Mouse (Mus musculus) forebrain, postnatal 0 days (tissue): Measurements from ENCODE around the gene Vmn1r24. TPM values are rescaled to one million over a fixed set of nuclear protein-coding genes. Genes with fewer than 3 reads are reported as not detected.
"Not testable (repeated sequence)": the region's sequence is repeated elsewhere in the genome, so short reads cannot be mapped to it uniquely, and the experiment has no call there.

Experiments
- ATAC-seq: fragments of 200-750 bp; cut with Nextera tagmentation; 2 replicates; pipeline ENCODE4 v1.8.0; 2017; ENCODE audit warnings: mild to moderate bottlenecking, moderate library complexity
- DNase-seq: peaks from one replicate; pipeline ENCODE4 v3.0.0-alpha.2; 2015
- H3K27ac ChIP-seq: fragments of 300-500 bp; sonication (generic); 2 replicates; pipeline ENCODE4 v1.5.1; 2014; ENCODE audit warnings: low read depth, mild to moderate bottlenecking, antibody characterized with exemption, low read length, moderate library complexity, mixed read lengths
- H3K27me3 ChIP-seq: fragments of 300-500 bp; sonication (generic); 2 replicates; pipeline ENCODE4 v1.6.1; 2014; ENCODE audit warnings: mild to moderate bottlenecking, low read length, mixed read lengths; ENCODE audit not compliant: insufficient read depth
- H3K36me3 ChIP-seq: fragments of 300-500 bp; sonication (generic); 2 replicates; pipeline ENCODE4 v1.6.1; 2014; ENCODE audit warnings: mild to moderate bottlenecking, moderate library complexity; ENCODE audit not compliant: insufficient read depth
- H3K4me1 ChIP-seq: fragments of 300-500 bp; sonication (generic); 2 replicates; pipeline ENCODE4 v1.6.1; 2014; ENCODE audit warnings: antibody characterized with exemption; ENCODE audit not compliant: insufficient read depth
- H3K4me2 ChIP-seq: fragments of 300-500 bp; sonication (generic); 2 replicates; pipeline ENCODE4 v1.6.1; 2014; ENCODE audit warnings: low read depth, mild to moderate bottlenecking, moderate library complexity
- H3K4me3 ChIP-seq: fragments of 300-500 bp; sonication (generic); 2 replicates; pipeline ENCODE4 v1.5.1; 2014; ENCODE audit warnings: low read depth, low read length, mixed read lengths
- H3K9ac ChIP-seq: fragments of 300-500 bp; sonication (generic); 2 replicates; pipeline ENCODE4 v1.6.1; 2014; ENCODE audit warnings: mild to moderate bottlenecking
- H3K9me3 ChIP-seq: fragments of 300-500 bp; sonication (generic); 2 replicates; pipeline ENCODE4 v1.6.1; 2016; ENCODE audit warnings: low read length
- CTCF ChIP-seq: sonication (generic); IDR thresholded peaks from 2 replicates; pipeline ENCODE4 v1.5.1; 2016; ENCODE audit warnings: antibody characterized with exemption, control low read depth, low read depth
- WGBS: fragments of 180-500 bp; shearing (Covaris S2); extraction: QIAGEN DNeasy Blood & Tissue Kit; methylation state at CpG from one replicate; pipeline ENCODE4 v1.1.7; 2014; 5-methylcytosine and 5-hydroxymethylcytosine counted together
- polyA plus RNA-seq: library from polyadenylated mRNA; unstranded; fragments of >200 nt; fragmentation: Nextera tagmentation; extraction: Ambion mirVana; gene quantifications from 2 replicates; pipeline ENCODE4 v1.2.1, GENCODE M21; 2015
- total RNA-seq: library from RNA; depleted of rRNA; stranded (reverse); fragments of >200 nt; gene quantifications from 2 replicates; pipeline ENCODE4 v1.2.3, GENCODE M21; 2014; rRNA removed

Gene Vmn1r24
- total RNA-seq (not detected in 2 replicates), polyA plus RNA-seq (not detected in 2 replicates)

DNA sequence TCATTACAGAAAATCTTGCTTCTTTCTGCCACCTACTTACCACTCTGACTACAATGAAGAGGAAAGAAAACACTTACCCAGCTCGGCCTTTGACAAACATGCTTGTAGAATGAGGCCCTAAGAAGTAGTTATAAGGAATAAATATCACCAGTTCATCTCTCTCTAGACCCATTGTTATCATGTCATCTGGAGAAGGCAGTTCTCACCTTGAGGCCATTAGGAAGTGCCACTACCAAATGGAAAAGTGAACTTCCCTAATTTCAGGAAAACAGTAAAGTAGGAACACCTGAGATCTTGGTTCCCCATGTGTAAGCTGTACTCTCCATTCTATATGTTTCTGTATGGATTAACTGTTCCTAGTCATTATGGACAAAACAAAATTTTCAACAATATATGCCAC, at the start of gene Vmn1r24:
Vmn1r24 (minus strand) TSS at position 101 of the 400 bp plus-strand sequence.
- ATAC-seq, H3K27me3 ChIP-seq, H3K4me2 ChIP-seq, H3K9ac ChIP-seq, H3K4me3 ChIP-seq, H3K9me3 ChIP-seq, H3K4me1 ChIP-seq, DNase-seq, H3K36me3 ChIP-seq, H3K27ac ChIP-seq: not testable (repeated sequence)
- 76% methylated on average over 1 of the region's 1 CpGs for WGBS

DNA sequence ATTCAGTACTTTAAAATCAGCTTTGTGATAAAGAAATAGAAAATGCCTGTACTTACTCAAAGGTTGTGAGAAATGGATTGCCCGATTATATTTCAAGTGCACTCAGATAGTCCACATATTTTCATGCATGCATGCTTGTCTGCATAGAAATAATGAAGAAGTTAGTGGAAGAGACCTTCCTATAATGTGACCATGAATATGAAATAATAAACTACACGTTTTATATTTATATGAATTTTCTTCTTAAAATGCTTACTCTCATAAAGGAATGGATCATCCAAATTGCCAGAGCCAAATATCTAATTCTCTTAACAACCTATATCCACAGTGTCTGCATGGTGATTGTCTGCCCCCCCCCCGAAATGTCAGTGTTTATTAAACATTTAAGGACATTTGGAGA, 19.4 kb upstream of the Vmn1r24 start, which contains the start of gene Vmn1r25:
Vmn1r25 (minus strand) TSS at position 101 of the 400 bp plus-strand sequence.
- no peak within 1 kb of the TSS for H3K4me3 ChIP-seq
- no peaks in the 10 kb centered on the region for H3K27me3 ChIP-seq
- ATAC-seq, result no peak

DNA sequence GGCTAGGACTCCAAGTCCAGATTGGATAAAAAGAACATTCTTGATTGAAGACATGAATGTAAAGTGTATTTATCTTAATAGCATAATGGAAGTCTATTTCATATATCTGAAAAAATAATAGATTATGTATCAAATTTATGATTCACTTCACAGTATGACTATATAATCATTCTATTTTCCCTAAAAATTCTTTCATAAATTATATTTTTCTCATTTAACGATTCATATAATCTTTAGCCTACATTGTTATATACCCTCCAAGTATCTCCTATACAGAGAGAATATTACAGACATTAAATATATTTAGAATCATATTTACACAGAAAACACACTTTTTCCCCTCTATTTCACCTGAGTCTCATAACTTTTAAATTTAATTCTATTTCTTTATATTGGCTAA, 34.6 kb downstream of the Vmn1r24 start, which contains the start of gene Vmn1r23:
Vmn1r23 (minus strand) TSS at position 101 of the 400 bp plus-strand sequence.
- TF ChIP-seq CTCF, result no peak

More for the DNA sequence above, 19.4 kb upstream of the Vmn1r24 start, which contains the start of gene Vmn1r25:
- Histone ChIP-seq H3K4me2 (no peak within 1 kb of the TSS), H3K27ac (no peak within 1 kb of the TSS), H3K4me1 (no peaks in the 10 kb centered on the region), H3K36me3 (no peaks in the 10 kb centered on the region), H3K9ac (no peak within 1 kb of the TSS), H3K9me3 (no peaks in the 10 kb centered on the region)
- 71% methylated on average over 3 of the region's 3 CpGs for WGBS
- no peak for DNase-seq
- no peak for TF ChIP-seq CTCF

DNA sequence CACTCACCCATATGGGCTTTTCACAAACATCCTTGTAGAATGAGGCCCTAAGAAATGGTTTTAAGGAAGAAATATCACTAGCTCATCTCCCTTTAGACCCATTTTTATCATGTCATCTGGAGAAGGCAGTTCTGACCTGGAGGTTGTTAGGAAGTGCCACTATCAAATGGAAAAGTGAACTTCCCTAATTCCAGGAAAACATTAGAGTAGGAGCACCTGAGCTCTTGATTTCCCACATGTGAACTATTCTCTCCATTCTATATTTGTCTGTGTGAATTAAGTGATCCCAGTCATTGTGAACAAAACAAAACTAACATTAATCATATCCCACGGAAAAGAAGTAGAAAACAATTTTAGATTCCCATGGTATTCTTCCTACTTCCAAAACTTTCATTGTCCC, 53.4 kb downstream of the Vmn1r24 start, which contains the start of gene Vmn1r22:
Vmn1r22 (minus strand) TSS at position 101 of the 400 bp plus-strand sequence.
- no peak within 1 kb of the TSS for H3K4me3 ChIP-seq
- no peaks in the 10 kb centered on the region for H3K36me3 ChIP-seq
- no peak within 1 kb of the TSS for H3K27ac ChIP-seq
- no peak for TF ChIP-seq CTCF
- H3K4me2 ChIP-seq, result no peak within 1 kb of the TSS
- H3K27me3 ChIP-seq, result no peaks in the 10 kb centered on the region
- H3K9me3 ChIP-seq, result no peaks in the 10 kb centered on the region
- 88% methylated on average over 1 of the region's 1 CpGs for WGBS
- no peaks in the 10 kb centered on the region for H3K4me1 ChIP-seq
- DNase-seq (no peak), ATAC-seq (no peak)
- H3K9ac ChIP-seq, result no peak within 1 kb of the TSS

More for the DNA sequence above, 34.6 kb downstream of the Vmn1r24 start, which contains the start of gene Vmn1r23:
- WGBS, result 94% methylated on average over 1 of the region's 1 CpGs
- H3K4me3 ChIP-seq, result no peak within 1 kb of the TSS
- no peak within 1 kb of the TSS for H3K27ac ChIP-seq
- no peaks in the 10 kb centered on the region for H3K9me3 ChIP-seq
- H3K9ac ChIP-seq, result no peak within 1 kb of the TSS
- H3K27me3 ChIP-seq, result no peaks in the 10 kb centered on the region
- ATAC-seq, result no peak
- DNase-seq, result no peak
- no peaks in the 10 kb centered on the region for H3K36me3 ChIP-seq
- H3K4me1 ChIP-seq, result no peaks in the 10 kb centered on the region
- no peak within 1 kb of the TSS for H3K4me2 ChIP-seq

Other genes with a start within 250 kb of the Vmn1r24 start
- 270 and 331 TPM in 2 replicates for gene Vopp1, start 136.3 kb downstream of the Vmn1r24 start, total RNA-seq
- gene Vopp1, start 136.3 kb downstream of the Vmn1r24 start, polyA plus RNA-seq, result 166 and 169 TPM in 2 replicates
- not detected in 2 replicates for gene Vmn1r21, start 111.2 kb downstream of the Vmn1r24 start, total RNA-seq
- not detected in 2 replicates for gene Vmn1r21, start 111.2 kb downstream of the Vmn1r24 start, polyA plus RNA-seq
- gene Vmn1r22, start 53.5 kb downstream of the Vmn1r24 start, total RNA-seq, result not detected in 2 replicates
- gene Vmn1r22, start 53.5 kb downstream of the Vmn1r24 start, polyA plus RNA-seq, result not detected in 2 replicates
- not detected in 2 replicates for gene Vmn1r23, start 34.7 kb downstream of the Vmn1r24 start, total RNA-seq
- gene Vmn1r23, start 34.7 kb downstream of the Vmn1r24 start, polyA plus RNA-seq, result not detected in 2 replicates
- gene Vmn1r25, start 19.3 kb upstream of the Vmn1r24 start, total RNA-seq, result not detected in 2 replicates
- not detected in 2 replicates for gene Vmn1r25, start 19.3 kb upstream of the Vmn1r24 start, polyA plus RNA-seq
- not detected in 2 replicates for gene Vmn1r26, start 53.7 kb upstream of the Vmn1r24 start, total RNA-seq
- not detected in 2 replicates for gene Vmn1r26, start 53.7 kb upstream of the Vmn1r24 start, polyA plus RNA-seq